Mouse (Mus musculus): ENCODE results near the gene 9130213A22Rik. TPM values are rescaled to one million over a fixed set of nuclear protein-coding genes. Genes with fewer than 3 reads are reported as not detected.
A peak's percentile ranks its signal among the peaks of the same experiment; 100 is the strongest.
"Not testable (repeated sequence)": the region's sequence is repeated elsewhere in the genome, so short reads cannot be mapped to it uniquely, and the experiment has no call there.

Gene 9130213A22Rik
- total RNA-seq, 2 experiments from 2014 or later, result 0.18 TPM; not detected in 1

- intact Hi-C loops (cut with DNase I; ENCODE audit: low total_unique reads), result no loop called here
- no peak for DNase-seq
These were observed 24.2 kb downstream of the 9130213A22Rik start for GRCm38 (mm10) chr11:69098039-69098761.

- intact Hi-C loops (cut with DNase I; ENCODE audit: low total_unique reads), result no loop called here
- DNase-seq, result peak; percentile 100
These were observed 25.1 kb downstream of the 9130213A22Rik start for GRCm38 (mm10) chr11:69096987-69097900.

GRCm38 (mm10) chr11:69096360-69096986 lies 25.9 kb downstream of the 9130213A22Rik start:
- intact Hi-C loops (cut with DNase I; ENCODE audit: low total_unique reads), result no loop called here
- no peak for DNase-seq

GRCm38 (mm10) chr11:69095511-69096231 lies 26.7 kb downstream of the 9130213A22Rik start:
- no peak for DNase-seq
- intact Hi-C loops (cut with DNase I; ENCODE audit: low total_unique reads), result no loop called here

DNA sequence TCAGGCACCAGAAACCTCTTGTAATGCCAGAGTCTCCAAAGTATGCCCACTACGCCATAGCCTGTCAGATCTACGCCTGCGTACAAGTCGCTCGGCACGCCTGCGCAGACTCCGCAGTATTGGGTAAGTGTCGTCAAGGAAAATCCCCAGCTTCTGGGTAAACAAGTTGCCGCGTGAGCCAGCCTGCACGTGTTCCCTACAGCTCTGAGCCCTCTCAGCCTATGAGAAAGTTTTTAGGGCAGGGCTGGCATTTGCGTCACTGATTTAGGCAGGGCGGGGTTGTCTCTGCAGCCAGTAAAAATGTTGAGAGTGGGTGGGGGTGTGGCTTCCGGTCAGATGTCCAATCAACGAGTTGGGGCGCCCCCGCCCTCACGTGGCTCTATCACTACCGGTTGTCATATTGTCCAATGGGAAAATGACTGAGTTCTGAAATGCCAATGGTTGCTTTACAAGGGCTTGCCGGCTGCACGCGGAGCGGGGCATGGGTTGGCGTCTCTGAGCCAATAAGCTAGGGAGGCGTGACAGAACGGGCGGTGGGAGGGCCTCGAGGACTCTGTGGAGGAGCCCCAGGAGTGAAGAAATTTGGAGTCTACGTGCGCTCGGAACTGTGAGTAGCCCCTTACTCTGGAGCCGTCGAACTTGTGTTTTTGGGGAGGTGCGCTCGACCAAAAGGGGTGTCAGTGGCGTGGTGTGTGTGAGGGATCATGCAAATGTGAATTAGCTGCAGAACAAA lies 27.5 kb downstream of the 9130213A22Rik start, which contains the start of gene Per1:
Per1 (plus strand) TSS at position 521 of the 733 bp plus-strand sequence.
- intact Hi-C loops (cut with DNase I; ENCODE audit: low total_unique reads), result no loop called here
- peak; percentile 98 for DNase-seq

DNA sequence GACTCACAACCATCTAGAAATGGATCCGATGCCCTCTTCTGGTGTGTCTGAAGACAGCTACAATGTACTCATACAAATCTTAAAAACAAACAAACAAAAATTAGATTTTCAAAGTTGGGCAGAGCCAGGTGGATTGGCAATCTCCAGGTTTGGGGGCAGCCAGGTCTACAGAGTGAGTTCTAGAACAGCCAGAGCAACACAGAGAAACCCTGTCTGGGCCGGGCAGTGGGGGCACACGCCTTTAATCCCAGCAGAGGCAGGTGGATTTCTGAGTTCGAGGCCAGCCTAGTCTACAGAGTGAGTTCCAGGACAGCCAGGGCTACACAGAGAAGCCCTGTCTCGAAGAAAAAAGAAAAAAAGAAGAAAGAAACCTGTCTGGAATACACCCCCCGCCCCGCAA lies 28.5 kb downstream of the 9130213A22Rik start:
- intact Hi-C loops (cut with DNase I; ENCODE audit: low total_unique reads); DNase-seq: not testable (repeated sequence)

GRCm38 (mm10) chr11:69092871-69093270 lies 29.5 kb downstream of the 9130213A22Rik start:
- DNase-seq, result no peak
- intact Hi-C loops (cut with DNase I; ENCODE audit: low total_unique reads), result no loop called here

GRCm38 (mm10) chr11:69092386-69092751 lies 30.0 kb downstream of the 9130213A22Rik start:
- intact Hi-C loops (cut with DNase I; ENCODE audit: low total_unique reads), result no loop called here
- DNase-seq, result peak; percentile 85

DNA sequence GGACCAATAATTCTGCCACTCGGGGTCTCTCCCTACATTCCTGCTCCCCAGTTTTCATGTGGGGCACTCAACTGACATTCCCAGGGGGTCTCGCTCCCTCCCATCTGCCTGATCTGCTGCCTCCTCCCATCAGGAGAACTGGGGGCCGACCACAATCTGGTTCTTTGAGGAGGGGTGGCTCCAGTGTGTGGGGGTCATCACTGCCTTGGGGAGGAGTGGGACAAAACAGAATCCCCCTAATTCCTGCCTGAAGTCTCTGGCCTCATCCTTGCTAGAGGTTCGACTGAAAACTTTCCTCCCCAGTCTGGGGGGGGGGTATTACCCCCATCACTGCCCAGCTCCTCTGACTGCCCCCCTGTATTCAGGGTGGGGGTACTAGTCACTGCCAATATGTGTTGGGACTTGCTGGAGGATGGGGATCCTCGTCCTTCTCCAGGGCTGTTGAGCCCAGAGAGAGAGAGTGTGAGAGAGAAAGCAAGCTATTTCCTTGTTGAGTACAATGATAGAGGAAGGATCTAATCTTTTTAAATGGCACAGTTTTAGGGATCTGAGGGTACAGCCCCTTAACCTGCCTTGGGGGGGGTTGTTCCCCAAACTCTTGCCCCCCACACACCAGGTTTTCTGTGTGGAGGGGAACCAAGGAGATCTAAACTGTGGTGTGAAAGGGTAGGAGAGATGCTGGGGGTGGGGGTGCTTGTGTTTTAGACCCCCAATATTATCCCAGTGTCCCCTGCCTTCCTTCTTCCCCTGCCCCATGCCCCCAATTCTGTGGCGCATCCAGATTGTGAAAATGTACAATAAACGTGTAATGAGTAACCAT lies 30.6 kb downstream of the 9130213A22Rik start:
- DNase-seq, result no peak
- intact Hi-C loops (cut with DNase I; ENCODE audit: low total_unique reads), result no loop called here

DNA sequence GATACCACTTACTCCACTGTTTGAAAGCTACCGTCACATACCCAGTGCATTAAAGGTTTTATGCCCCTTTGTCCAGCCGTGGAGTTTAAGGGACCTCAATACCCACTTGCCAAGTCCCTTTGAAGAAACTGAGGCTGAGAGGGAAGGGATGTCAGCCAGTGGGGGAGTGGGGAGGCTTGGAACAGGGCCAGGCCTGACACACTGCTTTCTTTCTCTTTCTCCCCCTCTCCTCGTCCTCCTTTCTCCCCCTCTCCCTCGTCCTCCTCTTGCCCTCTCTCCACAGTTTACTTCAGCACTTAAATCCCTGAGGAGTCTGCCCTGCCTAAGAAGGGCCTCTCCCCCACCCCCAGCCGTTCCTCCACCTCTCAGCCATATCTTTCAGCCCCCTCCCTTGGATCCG lies 32.0 kb downstream of the 9130213A22Rik start:
- intact Hi-C loops (cut with DNase I; ENCODE audit: low total_unique reads), result no loop called here

DNA sequence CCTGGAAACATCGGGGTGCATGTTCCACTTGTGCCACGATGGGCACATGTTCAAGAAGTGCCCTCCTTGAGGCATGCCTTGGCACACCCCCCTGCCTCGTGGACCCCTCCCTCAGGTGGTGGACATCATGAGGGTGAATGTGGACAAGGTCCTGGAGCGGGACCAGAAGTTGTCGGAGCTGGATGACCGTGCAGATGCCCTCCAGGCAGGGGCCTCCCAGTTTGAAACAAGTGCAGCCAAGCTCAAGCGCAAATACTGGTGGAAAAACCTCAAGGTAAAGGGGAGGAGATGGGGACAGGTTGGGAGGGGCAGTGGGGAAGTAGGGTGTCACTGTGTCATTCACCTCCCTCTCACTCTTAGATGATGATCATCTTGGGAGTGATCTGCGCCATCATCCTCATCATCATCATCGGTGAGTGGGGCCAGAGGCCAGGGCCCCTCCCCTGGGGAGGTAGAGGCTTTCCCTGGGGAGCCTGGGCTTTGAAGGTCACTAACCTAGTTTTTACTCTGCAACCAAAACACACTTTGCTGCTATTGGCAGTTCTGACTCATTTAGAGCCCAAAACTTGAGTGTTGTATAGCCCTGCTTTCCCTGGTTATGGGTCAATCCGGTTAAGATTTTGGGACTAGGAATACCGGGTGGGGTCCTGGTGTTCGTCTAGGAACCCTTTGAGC lies 32.6 kb downstream of the 9130213A22Rik start:
- no peak for DNase-seq
- intact Hi-C loops (cut with DNase I; ENCODE audit: low total_unique reads), result no loop called here

More for the DNA sequence above, 32.0 kb downstream of the 9130213A22Rik start:
- no peak for DNase-seq

DNA sequence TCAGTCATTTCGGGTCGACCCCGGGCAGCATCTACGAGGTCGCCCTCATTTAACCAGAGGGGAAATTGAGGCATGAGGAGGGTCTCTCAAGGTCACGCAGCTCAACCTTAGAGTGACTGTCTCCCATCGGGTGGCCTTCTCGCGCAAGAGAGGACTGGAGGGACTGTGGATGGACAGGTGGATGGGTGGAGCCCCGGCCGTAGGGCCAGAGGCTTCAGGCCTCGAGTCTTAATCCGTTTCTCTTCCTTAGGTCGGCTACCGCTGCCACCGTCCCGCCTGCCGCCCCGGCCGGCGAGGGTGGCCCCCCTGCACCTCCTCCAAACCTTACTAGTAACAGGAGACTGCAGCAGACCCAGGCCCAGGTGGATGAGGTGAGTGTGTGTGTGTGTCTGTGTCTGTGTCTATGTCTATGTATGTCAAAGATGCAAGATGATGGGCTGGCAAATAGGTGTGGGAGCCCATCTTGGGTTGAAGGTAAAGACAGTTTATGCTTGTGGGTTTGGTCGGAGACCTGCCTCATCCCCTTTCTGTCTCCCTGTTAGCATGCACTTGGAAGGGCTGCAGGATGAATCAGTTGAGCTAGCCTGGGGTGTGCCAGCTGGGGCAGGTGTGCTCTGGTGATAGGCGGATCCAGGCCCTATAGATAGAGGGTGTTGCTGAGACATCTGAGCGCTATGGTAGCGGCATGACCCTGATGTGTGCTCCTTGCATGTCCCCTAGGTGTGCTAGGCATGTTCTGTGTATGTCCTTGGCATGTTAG lies 33.4 kb downstream of the 9130213A22Rik start:
- intact Hi-C loops (cut with DNase I; ENCODE audit: low total_unique reads), result no loop called here
- no peak for DNase-seq

GRCm38 (mm10) chr11:69088103-69088855 lies 34.1 kb downstream of the 9130213A22Rik start, which contains the start of gene Vamp2:
TSS of gene Vamp2 (plus strand) at chr11:69088490.
- intact Hi-C loops (cut with DNase I; ENCODE audit: low total_unique reads), result no loop called here
- peak; percentile 92 for DNase-seq

- DNase-seq, result no peak
- intact Hi-C loops (cut with DNase I; ENCODE audit: low total_unique reads), result no loop called here
These were observed 34.8 kb downstream of the 9130213A22Rik start for GRCm38 (mm10) chr11:69087597-69087996.

- DNase-seq, result no peak
- intact Hi-C loops (cut with DNase I; ENCODE audit: low total_unique reads), result no loop called here
These were observed 35.3 kb downstream of the 9130213A22Rik start for GRCm38 (mm10) chr11:69087082-69087481.

DNA sequence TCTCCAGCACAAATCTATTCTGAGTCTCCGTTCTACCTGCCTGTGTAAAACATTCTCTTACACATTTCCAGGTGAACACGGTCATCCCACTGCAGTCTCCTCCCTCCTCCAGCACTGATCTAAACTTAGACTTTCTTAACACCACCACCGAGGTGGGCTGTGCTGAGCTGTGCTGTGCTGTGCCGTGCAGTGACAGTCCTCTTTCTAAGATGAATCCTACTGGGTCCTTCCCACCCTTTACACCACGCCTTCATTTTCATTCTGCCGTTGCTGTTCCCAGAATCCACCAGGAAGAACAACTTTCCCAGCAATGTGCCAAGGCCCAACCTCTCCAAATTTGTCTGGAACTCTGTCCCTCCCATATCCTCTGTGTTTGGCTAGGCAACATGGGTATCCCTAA lies 36.0 kb downstream of the 9130213A22Rik start:
- no peak for DNase-seq
- intact Hi-C loops (cut with DNase I; ENCODE audit: low total_unique reads), result no loop called here

Data from gastrocnemius, postnatal 14 days (tissue).